Mouse (Mus musculus) bone marrow, adult 2 months (tissue): ENCODE measurements around the gene Gm11569.
"Not testable (repeated sequence)": the region's sequence is repeated elsewhere in the genome, so short reads cannot be mapped to it uniquely, and the experiment has no call there.

ENCODE experiments used
- CTCF ChIP-seq: fragments of 200-500 bp; IDR thresholded peaks from 2 replicates; pipeline ENCODE4 v1.5.1; 2011; ENCODE audit warnings: low read length, control low read depth; ENCODE audit not compliant: control insufficient read depth, insufficient read depth
- POLR2A ChIP-seq: fragments of 200-500 bp; IDR thresholded peaks from 2 replicates; pipeline ENCODE4 v1.6.1; 2011; ENCODE audit warnings: low read depth, mild to moderate bottlenecking, control low read depth, low read length, borderline replicate concordance; ENCODE audit not compliant: control insufficient read depth

- not testable (repeated sequence) for TF ChIP-seq CTCF, POLR2A
These were observed 16.8 kb upstream of the Gm11569 start, which contains the start of gene Gm11564 for GRCm38 (mm10) chr11:99815566-99815965.
